8 mouse cellular contexts compared by ENCODE assay signal in genomic region chr8:121359131-121359981, GRCm38 (mm10).
DNase-seq lines count a peak whose midpoint lies in the region; ATAC-seq and TF ChIP-seq lines count a peak whose summit lies in the region.

No protein-coding gene starts in this region.

- peaks cover 56% of the 10 kb centered on the region for H3K4me1 ChIP-seq in heart, embryonic 10.5 days
- peaks cover 11% of the 10 kb centered on the region for H3K4me1 ChIP-seq in hindbrain, embryonic 14.5 days (replicated peaks; ENCODE audit: control insufficient read depth, insufficient read depth, low read length)
- peaks cover 33% of the 10 kb centered on the region for H3K4me1 ChIP-seq in midbrain, embryonic 10.5 days

- no peak for TF ChIP-seq POLR2A in brain, embryonic 14.5 days (IDR thresholded peaks at IDR 0.05; ENCODE audit: borderline replicate concordance, extremely low read depth, insufficient read depth, insufficient read length, poor library complexity, severe bottlenecking)

- ATAC-seq in hindbrain, embryonic 14.5 days (ENCODE audit: low FRiP score) = peak; percentile 48; the same call in 1 of the 2 replicates

- H3K27me3 ChIP-seq in heart, embryonic 10.5 days (ENCODE audit: insufficient read depth, poor library complexity, severe bottlenecking) = 0 out of 2 replicates have a peak, but pooled peaks cover 3% of the 10 kb centered on the region
- no peaks in the 10 kb centered on the region for H3K27me3 ChIP-seq in hindbrain, embryonic 14.5 days (ENCODE audit: control insufficient read depth, insufficient read depth, low read length)
- H3K27me3 ChIP-seq in midbrain, embryonic 10.5 days (ENCODE audit: low read depth, poor library complexity, severe bottlenecking) = peaks cover 45% of the 10 kb centered on the region

- 0 out of 2 replicates have a peak overlapping the region, but pooled peaks have one; percentile 6 for H3K4me2 ChIP-seq in hindbrain, embryonic 14.5 days (replicated peaks)

- H3K9ac ChIP-seq in hindbrain, embryonic 14.5 days = peak overlapping the region; percentile 28; the same call in 1 of the 2 replicates

- 8% methylated on average over 20 of the region's 20 CpGs for WGBS in heart, embryonic 10.5 days
- 31% methylated on average over 20 of the region's 20 CpGs for WGBS in hindbrain, embryonic 14.5 days
- 32% methylated on average over 20 of the region's 20 CpGs for WGBS in midbrain, embryonic 10.5 days

- peak overlapping the region; percentile 16; the same call in 1 of the 2 replicates for H3K4me3 ChIP-seq in heart, embryonic 10.5 days
- no peak overlapping the region for H3K4me3 ChIP-seq in hindbrain, embryonic 14.5 days (replicated peaks; ENCODE audit: low read length)
- no peak overlapping the region for H3K4me3 ChIP-seq in midbrain, embryonic 10.5 days

- H3K27ac ChIP-seq in heart, embryonic 10.5 days = peak overlapping the region; percentile 85
- H3K27ac ChIP-seq in hindbrain, embryonic 14.5 days = peak overlapping the region; percentile 54; the same call in 1 of the 2 replicates
- peak overlapping the region; percentile 55 for H3K27ac ChIP-seq in midbrain, embryonic 10.5 days (replicated peaks)

- H3K9me3 ChIP-seq in heart, embryonic 10.5 days = no peaks in the 10 kb centered on the region
- no peaks in the 10 kb centered on the region for H3K9me3 ChIP-seq in hindbrain, embryonic 14.5 days (ENCODE audit: control insufficient read depth, low read length)
- H3K9me3 ChIP-seq in midbrain, embryonic 10.5 days (replicated peaks) = 0 out of 2 replicates have a peak, but pooled peaks cover 3% of the 10 kb centered on the region

- DNase-seq in heart, embryonic 10.5 days (ENCODE audit: low spot score) = no peak
- no peak for DNase-seq in heart, adult 8-10 months (ENCODE audit: low spot score)
- peak; percentile 75 for DNase-seq in brain, embryonic 14.5 days (ENCODE audit: low read depth)
- DNase-seq in hindbrain, embryonic 14.5 days (ENCODE audit: low spot score) = peak; percentile 31
- DNase-seq in midbrain, embryonic 10.5 days (ENCODE audit: low spot score) = no peak
- no peak for DNase-seq in cerebellum, adult 18-20 months
- DNase-seq in spleen, postnatal 14 days (ENCODE audit: low spot score in 2 of 2) = no peak
- DNase-seq in layer of hippocampus, postnatal 10 days (ENCODE audit: low spot score in 2 of 2) = no peak

- no peaks in the 10 kb centered on the region for H3K36me3 ChIP-seq in heart, embryonic 10.5 days
- H3K36me3 ChIP-seq in hindbrain, embryonic 14.5 days (replicated peaks; ENCODE audit: control insufficient read depth, insufficient read depth) = no peaks in the 10 kb centered on the region
- H3K36me3 ChIP-seq in midbrain, embryonic 10.5 days = no peaks in the 10 kb centered on the region

- TF ChIP-seq CTCF in brain, embryonic 14.5 days (IDR thresholded peaks at IDR 0.05; ENCODE audit: borderline replicate concordance, extremely low read depth, insufficient read depth, insufficient read length) = no peak

Comparison
In these comparisons a context has a peak if more than half of its experiments do, and no peak if none do; other contexts are left out.
1. DNase-seq: peak in brain, embryonic 14.5 days (single experiment) and hindbrain, embryonic 14.5 days (single experiment); none in heart, embryonic 10.5 days (single experiment), heart, adult 8-10 months (single experiment), midbrain, embryonic 10.5 days (single experiment), cerebellum, adult 18-20 months (0 of 2), spleen, postnatal 14 days (0 of 2) and layer of hippocampus, postnatal 10 days (0 of 2).
2. Peak in every context shown above with its lines, with median percentiles within 50 percentile points of each other: H3K27ac ChIP-seq.